Mouse (Mus musculus) hindbrain, embryonic 11.5 days (tissue): ENCODE measurements around the gene Ccdc190. TPM values are rescaled to one million over a fixed set of nuclear protein-coding genes. Genes with fewer than 3 reads are reported as not detected.
A peak's percentile ranks its signal among the peaks of the same experiment; 100 is the strongest.

Experiments
- ATAC-seq: fragments of 200-750 bp; cut with Nextera tagmentation; 2 replicates; pipeline ENCODE4 v1.8.0; 2017; ENCODE audit warnings: mild to moderate bottlenecking, moderate TSS enrichment, moderate library complexity; ENCODE audit not compliant: low FRiP score
- DNase-seq: peaks from one replicate; pipeline ENCODE4 v3.0.0-alpha.2; 2015; ENCODE audit warnings: low spot score
- H3K27ac ChIP-seq: fragments of 300-500 bp; sonication (generic); 2 replicates; pipeline ENCODE4 v1.5.1; 2014; ENCODE audit warnings: mild to moderate bottlenecking, low read depth, low read length
- H3K27me3 ChIP-seq: fragments of 300-500 bp; sonication (generic); 2 replicates; pipeline ENCODE4 v1.6.1; 2014; ENCODE audit warnings: mild to moderate bottlenecking, low read length, moderate library complexity, mixed read lengths; ENCODE audit not compliant: control insufficient read depth, insufficient read depth
- H3K36me3 ChIP-seq: fragments of 300-500 bp; sonication (generic); 2 replicates; pipeline ENCODE4 v1.6.1; 2014; ENCODE audit warnings: mild to moderate bottlenecking, low read length, moderate library complexity, mixed read lengths; ENCODE audit not compliant: control insufficient read depth, insufficient read depth
- H3K4me1 ChIP-seq: fragments of 300-500 bp; sonication (generic); replicated peaks from 2 replicates; pipeline ENCODE4 v1.6.1; 2014; ENCODE audit warnings: low read length, mixed read lengths; ENCODE audit not compliant: control insufficient read depth, insufficient read depth
- H3K4me2 ChIP-seq: fragments of 300-500 bp; sonication (generic); replicated peaks from 2 replicates; pipeline ENCODE4 v1.6.1; 2014; ENCODE audit warnings: mild to moderate bottlenecking, low read depth, low read length
- H3K4me3 ChIP-seq: fragments of 300-500 bp; sonication (generic); 2 replicates; pipeline ENCODE4 v1.5.1; 2014; ENCODE audit warnings: low read depth, low read length
- H3K9ac ChIP-seq: fragments of 300-500 bp; sonication (generic); 2 replicates; pipeline ENCODE4 v1.6.1; 2014; ENCODE audit warnings: low read depth, low read length
- H3K9me3 ChIP-seq: fragments of 300-500 bp; sonication (generic); 2 replicates; pipeline ENCODE4 v1.6.1; 2016; ENCODE audit warnings: low read length; ENCODE audit not compliant: control insufficient read depth
- WGBS: fragments of 180-500 bp; shearing (Covaris S2); extraction: QIAGEN DNeasy Blood & Tissue Kit; methylation state at CpG from one replicate; pipeline ENCODE4 v1.1.7; 2014; 5-methylcytosine and 5-hydroxymethylcytosine counted together
- polyA plus RNA-seq: library from polyadenylated mRNA; unstranded; fragments of >200 nt; fragmentation: Nextera tagmentation; extraction: Ambion mirVana; gene quantifications from 2 replicates; pipeline ENCODE4 v1.2.1, GENCODE M21; 2014

The Ccdc190 gene
- polyA plus RNA-seq, 1 experiment from 2014 or later, result 0.69 TPM

GRCm38 (mm10) chr1:169969516-169969886, 41.1 kb downstream of the Ccdc190 start:
- H3K4me3 ChIP-seq, result peak overlapping the region; percentile 64
- H3K9me3 ChIP-seq, result no peaks in the 10 kb centered on the region
- H3K4me1 ChIP-seq, result 0 out of 2 replicates have a peak, but pooled peaks cover 3% of the 10 kb centered on the region
- peak overlapping the region; percentile 28 for H3K4me2 ChIP-seq
- H3K36me3 ChIP-seq, result no peaks in the 10 kb centered on the region
- ATAC-seq (peak; percentile 71), DNase-seq (no peak)
- WGBS, result 3% methylated on average over 8 of the region's 9 CpGs
- no peaks in the 10 kb centered on the region for H3K27me3 ChIP-seq
- peak overlapping the region; percentile 54 for H3K9ac ChIP-seq
- H3K27ac ChIP-seq, result peak overlapping the region; percentile 43

GRCm38 (mm10) chr1:169970936-169971335, 42.5 kb downstream of the Ccdc190 start:
- H3K4me1 ChIP-seq, result 0 out of 2 replicates have a peak, but pooled peaks cover 3% of the 10 kb centered on the region
- no peaks in the 10 kb centered on the region for H3K36me3 ChIP-seq
- ATAC-seq (no peak), DNase-seq (no peak)
- no peak overlapping the region for H3K9ac ChIP-seq
- WGBS, result 93% methylated on average over 4 of the region's 4 CpGs
- no peaks in the 10 kb centered on the region for H3K27me3 ChIP-seq
- H3K4me2 ChIP-seq, result no peak overlapping the region
- H3K9me3 ChIP-seq, result no peaks in the 10 kb centered on the region
- H3K4me3 ChIP-seq, result no peak overlapping the region
- no peak overlapping the region for H3K27ac ChIP-seq

- 90% methylated on average over 2 of the region's 2 CpGs for WGBS
- DNase-seq, result no peak
Observed at GRCm38 (mm10) chr1:169971998-169972397, 43.5 kb downstream of the Ccdc190 start.

GRCm38 (mm10) chr1:169977621-169978020, 49.2 kb downstream of the Ccdc190 start:
- H3K9me3 ChIP-seq, result no peaks in the 10 kb centered on the region
- H3K4me2 ChIP-seq, result no peak overlapping the region
- ATAC-seq, result no peak
- H3K27ac ChIP-seq, result no peak overlapping the region
- H3K36me3 ChIP-seq, result no peaks in the 10 kb centered on the region
- WGBS, result 90% methylated on average over 4 of the region's 4 CpGs
- DNase-seq, result no peak
- H3K9ac ChIP-seq, result no peak overlapping the region
- H3K4me3 ChIP-seq, result no peak overlapping the region
- no peaks in the 10 kb centered on the region for H3K27me3 ChIP-seq
- H3K4me1 ChIP-seq, result no peaks in the 10 kb centered on the region

More at GRCm38 (mm10) chr1:169971998-169972397, 43.5 kb downstream of the Ccdc190 start:
- no peak overlapping the region for H3K4me2 ChIP-seq
- no peaks in the 10 kb centered on the region for H3K27me3 ChIP-seq
- no peaks in the 10 kb centered on the region for H3K9me3 ChIP-seq
- no peak overlapping the region for H3K27ac ChIP-seq
- H3K4me1 ChIP-seq, result 0 out of 2 replicates have a peak, but pooled peaks cover 3% of the 10 kb centered on the region
- no peak for ATAC-seq
- no peaks in the 10 kb centered on the region for H3K36me3 ChIP-seq
- no peak overlapping the region for H3K4me3 ChIP-seq
- H3K9ac ChIP-seq, result no peak overlapping the region

Other genes with a start within 250 kb of the Ccdc190 start
- gene Rgs4, start 181.0 kb upstream of the Ccdc190 start, polyA plus RNA-seq, result 17.3 and 21.3 TPM in 2 replicates
- 26.3 and 27.6 TPM in 2 replicates for gene Hsd17b7, start 40.6 kb downstream of the Ccdc190 start, polyA plus RNA-seq
- gene Ddr2, start 182.1 kb downstream of the Ccdc190 start, polyA plus RNA-seq, result 31.2 and 32.0 TPM in 2 replicates
- gene Uap1, start 246.3 kb downstream of the Ccdc190 start, polyA plus RNA-seq, result 67.2 and 69.2 TPM in 2 replicates